Mouse (Mus musculus): ENCODE measurements at regions not wholly inside any gene's neighbourhood (a gene's known extent, or its start where the extent isn't known, plus 50 kb on each side); places are given as distances from the start of the nearest gene placed in this dataset.
A peak's percentile ranks its signal among the peaks of the same experiment; 100 is the strongest.

GRCm38 (mm10) chr14:107727234-107727633, 1186.7 kb downstream of the Slitrk1 start:
- Histone ChIP-seq H3K9ac (no peak overlapping the region), H3K9me3 (replicated peaks) (no peaks in the 10 kb centered on the region), H3K4me1 (no peaks in the 10 kb centered on the region), H3K27ac (no peak overlapping the region), H3K27me3 (no peaks in the 10 kb centered on the region), H3K4me3 (no peak overlapping the region), H3K4me2 (no peak overlapping the region), H3K36me3 (ENCODE audit: poor library complexity, severe bottlenecking) (no peaks in the 10 kb centered on the region)
- 75% methylated on average over 3 of the region's 3 CpGs for WGBS
- ATAC-seq, result no peak

- Histone ChIP-seq H3K4me2 (no peak overlapping the region), H3K27ac (no peak overlapping the region), H3K4me3 (no peak overlapping the region), H3K9ac (no peak overlapping the region), H3K9me3 (replicated peaks) (no peaks in the 10 kb centered on the region), H3K36me3 (ENCODE audit: poor library complexity, severe bottlenecking) (no peaks in the 10 kb centered on the region), H3K27me3 (no peaks in the 10 kb centered on the region), H3K4me1 (no peaks in the 10 kb centered on the region)
- no peak for ATAC-seq
Observed at GRCm38 (mm10) chr14:107688349-107688748, 1225.6 kb downstream of the Slitrk1 start.

GRCm38 (mm10) chr14:107687261-107688019, 1226.5 kb downstream of the Slitrk1 start:
- Histone ChIP-seq H3K36me3 (ENCODE audit: poor library complexity, severe bottlenecking) (no peaks in the 10 kb centered on the region), H3K9ac (no peak overlapping the region), H3K4me2 (no peak overlapping the region), H3K27me3 (no peaks in the 10 kb centered on the region), H3K27ac (no peak overlapping the region), H3K9me3 (replicated peaks) (no peaks in the 10 kb centered on the region), H3K4me3 (no peak overlapping the region), H3K4me1 (no peaks in the 10 kb centered on the region)
- peak; percentile 86; the same call in 1 of the 2 replicates for ATAC-seq
- WGBS, result 88% methylated on average over 3 of the region's 3 CpGs

GRCm38 (mm10) chr14:107656595-107656994, 1257.4 kb downstream of the Slitrk1 start:
- no peak overlapping the region for H3K27ac ChIP-seq
- WGBS, result 61% methylated on average over 3 of the region's 3 CpGs
- ATAC-seq, result no peak

GRCm38 (mm10) chr14:107615466-107615865, 1298.5 kb downstream of the Slitrk1 start:
- Histone ChIP-seq H3K36me3 (ENCODE audit: poor library complexity, severe bottlenecking) (no peaks in the 10 kb centered on the region), H3K27me3 (no peaks in the 10 kb centered on the region), H3K4me3 (no peak overlapping the region), H3K4me1 (no peaks in the 10 kb centered on the region), H3K9ac (no peak overlapping the region), H3K4me2 (no peak overlapping the region), H3K27ac (no peak overlapping the region), H3K9me3 (replicated peaks) (no peaks in the 10 kb centered on the region)
- WGBS, result 92% methylated on average over 5 of the region's 5 CpGs
- ATAC-seq, result no peak

More at GRCm38 (mm10) chr14:107656595-107656994, 1257.4 kb downstream of the Slitrk1 start:
- Histone ChIP-seq H3K4me2 (no peak overlapping the region), H3K36me3 (ENCODE audit: poor library complexity, severe bottlenecking) (no peaks in the 10 kb centered on the region), H3K4me3 (no peak overlapping the region), H3K27me3 (no peaks in the 10 kb centered on the region), H3K9me3 (replicated peaks) (no peaks in the 10 kb centered on the region), H3K4me1 (no peaks in the 10 kb centered on the region), H3K9ac (no peak overlapping the region)

GRCm38 (mm10) chr14:107614348-107614747, 1299.6 kb downstream of the Slitrk1 start:
- no peak for ATAC-seq

GRCm38 (mm10) chr14:107603198-107603597, 1310.8 kb downstream of the Slitrk1 start:
- ATAC-seq, result no peak
- WGBS, result 71% methylated on average over 1 of the region's 1 CpGs
- H3K4me3 ChIP-seq, result no peak overlapping the region

More at GRCm38 (mm10) chr14:107614348-107614747, 1299.6 kb downstream of the Slitrk1 start:
- no peak overlapping the region for H3K9ac ChIP-seq
- H3K4me1 ChIP-seq, result no peaks in the 10 kb centered on the region
- no peak overlapping the region for H3K4me3 ChIP-seq
- H3K9me3 ChIP-seq (replicated peaks), result no peaks in the 10 kb centered on the region
- whole genome bisulfite sequencing, result 41% methylated on average over 1 of the region's 1 CpGs
- no peak overlapping the region for H3K4me2 ChIP-seq
- no peaks in the 10 kb centered on the region for H3K27me3 ChIP-seq
- no peak overlapping the region for H3K27ac ChIP-seq
- no peaks in the 10 kb centered on the region for H3K36me3 ChIP-seq (ENCODE audit: poor library complexity, severe bottlenecking)

GRCm38 (mm10) chr14:107586715-107587114, 1327.2 kb downstream of the Slitrk1 start:
- Histone ChIP-seq H3K4me2 (no peak overlapping the region), H3K9me3 (replicated peaks) (no peaks in the 10 kb centered on the region), H3K27me3 (no peaks in the 10 kb centered on the region), H3K4me3 (no peak overlapping the region), H3K36me3 (ENCODE audit: poor library complexity, severe bottlenecking) (no peaks in the 10 kb centered on the region), H3K27ac (no peak overlapping the region), H3K9ac (no peak overlapping the region), H3K4me1 (no peaks in the 10 kb centered on the region)
- peak; percentile 51; the same call in 1 of the 2 replicates for ATAC-seq

More at GRCm38 (mm10) chr14:107603198-107603597, 1310.8 kb downstream of the Slitrk1 start:
- H3K27ac ChIP-seq, result no peak overlapping the region
- no peak overlapping the region for H3K4me2 ChIP-seq
- no peaks in the 10 kb centered on the region for H3K4me1 ChIP-seq
- H3K27me3 ChIP-seq, result no peaks in the 10 kb centered on the region
- H3K36me3 ChIP-seq (ENCODE audit: poor library complexity, severe bottlenecking), result no peaks in the 10 kb centered on the region
- 0 out of 2 replicates have a peak, but pooled peaks cover 5% of the 10 kb centered on the region for H3K9me3 ChIP-seq (replicated peaks)
- no peak overlapping the region for H3K9ac ChIP-seq

- H3K36me3 ChIP-seq (ENCODE audit: poor library complexity, severe bottlenecking), result no peaks in the 10 kb centered on the region
- H3K9me3 ChIP-seq (replicated peaks), result no peaks in the 10 kb centered on the region
- no peak for ATAC-seq
- no peak overlapping the region for H3K27ac ChIP-seq
- H3K4me2 ChIP-seq, result no peak overlapping the region
- no peaks in the 10 kb centered on the region for H3K4me1 ChIP-seq
- H3K4me3 ChIP-seq, result no peak overlapping the region
- H3K27me3 ChIP-seq, result no peaks in the 10 kb centered on the region
- WGBS, result 74% methylated on average over 2 of the region's 2 CpGs
- H3K9ac ChIP-seq, result no peak overlapping the region
Observed at GRCm38 (mm10) chr14:107584252-107584651, 1329.7 kb downstream of the Slitrk1 start.

GRCm38 (mm10) chr14:107570676-107571075, 1343.3 kb downstream of the Slitrk1 start:
- no peaks in the 10 kb centered on the region for H3K36me3 ChIP-seq (ENCODE audit: poor library complexity, severe bottlenecking)
- no peaks in the 10 kb centered on the region for H3K4me1 ChIP-seq
- no peak overlapping the region for H3K4me2 ChIP-seq
- H3K27me3 ChIP-seq, result no peaks in the 10 kb centered on the region
- ATAC-seq, result no peak
- H3K4me3 ChIP-seq, result no peak overlapping the region
- WGBS, result 89% methylated on average over 1 of the region's 1 CpGs
- no peak overlapping the region for H3K9ac ChIP-seq
- no peak overlapping the region for H3K27ac ChIP-seq
- H3K9me3 ChIP-seq (replicated peaks), result no peaks in the 10 kb centered on the region

GRCm38 (mm10) chr14:107568496-107568895, 1345.5 kb downstream of the Slitrk1 start:
- Histone ChIP-seq H3K27me3 (no peaks in the 10 kb centered on the region), H3K4me3 (no peak overlapping the region), H3K9ac (no peak overlapping the region), H3K4me1 (no peaks in the 10 kb centered on the region), H3K27ac (no peak overlapping the region), H3K9me3 (replicated peaks) (no peaks in the 10 kb centered on the region), H3K4me2 (no peak overlapping the region), H3K36me3 (ENCODE audit: poor library complexity, severe bottlenecking) (no peaks in the 10 kb centered on the region)
- ATAC-seq, result peak; percentile 62; the same call in 1 of the 2 replicates
- 15% methylated on average over 2 of the region's 2 CpGs for WGBS

Measured in forebrain, embryonic 13.5 days (tissue).